Mouse (Mus musculus) olfactory bulb, adult 2 months (tissue): Measurements from ENCODE around the gene Stambp. TPM values are rescaled to one million over a fixed set of nuclear protein-coding genes. Genes with fewer than 3 reads are reported as not detected.

Experiments used
- H3K27ac ChIP-seq: fragments of 200-500 bp; 2 replicates; pipeline ENCODE4 v1.5.1; 2012; ENCODE audit warnings: low read depth, low read length; ENCODE audit not compliant: insufficient read depth
- H3K4me1 ChIP-seq: fragments of 200-500 bp; 2 replicates; pipeline ENCODE4 v1.6.1; 2012; ENCODE audit warnings: low read length; ENCODE audit not compliant: control insufficient read depth, insufficient read depth
- H3K4me3 ChIP-seq: fragments of 200-500 bp; 2 replicates; pipeline ENCODE4 v1.5.1; 2012; ENCODE audit warnings: mild to moderate bottlenecking, low read depth, low read length, moderate library complexity; ENCODE audit not compliant: insufficient read depth
- CTCF ChIP-seq: fragments of 200-500 bp; IDR thresholded peaks from 2 replicates; pipeline ENCODE4 v1.5.1; 2012; ENCODE audit warnings: low read depth, mild to moderate bottlenecking, low read length, moderate library complexity; ENCODE audit not compliant: insufficient read depth
- POLR2A ChIP-seq: fragments of 200-500 bp; IDR thresholded peaks from 2 replicates; pipeline ENCODE4 v1.6.1; 2012; ENCODE audit warnings: mild to moderate bottlenecking, low read depth, low read length, moderate library complexity; ENCODE audit not compliant: insufficient read depth
- WGBS: fragments of 180-500 bp; shearing (Covaris S2); methylation state at CpG from one replicate; pipeline ENCODE4 v1.1.7; 2018; 5-methylcytosine and 5-hydroxymethylcytosine counted together
- polyA plus RNA-seq: library from polyadenylated mRNA; stranded (reverse); fragments of >200 nt; gene quantifications from 2 replicates; pipeline ENCODE4 v1.2.4, GENCODE M21; 2012; ENCODE audit warnings: low replicate concordance; ENCODE audit not compliant: missing spikeins, insufficient read depth, insufficient read length

The Stambp gene
- polyA plus RNA-seq, 1 experiment = not detected

GRCm38 (mm10) chr6:83509442-83509841 lies 63.1 kb downstream of the Stambp start:
- H3K4me1 ChIP-seq = peaks cover 2% of the 10 kb centered on the region; the same call in 1 of the 2 replicates
- TF ChIP-seq CTCF (no peak), POLR2A (no peak)
- H3K4me3 ChIP-seq = no peak overlapping the region
- 35% methylated on average over 8 of the region's 8 CpGs for WGBS
- no peak overlapping the region for H3K27ac ChIP-seq

GRCm38 (mm10) chr6:83507168-83507546 lies 65.4 kb downstream of the Stambp start:
- Histone ChIP-seq H3K4me1 (peaks cover 5% of the 10 kb centered on the region), H3K4me3 (peak overlapping the region; percentile 67), H3K27ac (peak overlapping the region; percentile 19; the same call in 1 of the 2 replicates)
- WGBS = 22% methylated on average over 6 of the region's 6 CpGs
- TF ChIP-seq CTCF = no peak

GRCm38 (mm10) chr6:83506258-83507167 lies 66.0 kb downstream of the Stambp start, which contains the start of gene Dguok:
Gene Dguok (minus strand): TSS chr6:83506969.
- under 1% methylated on average over 54 of the region's 54 CpGs for WGBS
- peak within 1 kb of the TSS; percentile 67 for H3K4me3 ChIP-seq
- peak within 1 kb of the TSS; percentile 91 for H3K27ac ChIP-seq
- H3K4me1 ChIP-seq = peaks cover 5% of the 10 kb centered on the region
- TF ChIP-seq POLR2A (peak; percentile 77; the same call in 1 of the 2 replicates), CTCF (no peak)

- peaks cover 5% of the 10 kb centered on the region for H3K4me1 ChIP-seq
- no peak overlapping the region for H3K27ac ChIP-seq
- no peak for TF ChIP-seq POLR2A
- H3K4me3 ChIP-seq = no peak overlapping the region
- WGBS = 85% methylated on average over 4 of the region's 4 CpGs
These were observed 67.0 kb downstream of the Stambp start for GRCm38 (mm10) chr6:83505554-83505953.

- 72% methylated on average over 3 of the region's 3 CpGs for WGBS
- no peak overlapping the region for H3K27ac ChIP-seq
- peaks cover 5% of the 10 kb centered on the region for H3K4me1 ChIP-seq
- no peak overlapping the region for H3K4me3 ChIP-seq
- TF ChIP-seq CTCF = no peak
- TF ChIP-seq POLR2A = no peak
These were observed 69.2 kb downstream of the Stambp start for GRCm38 (mm10) chr6:83503361-83503760.

GRCm38 (mm10) chr6:83502656-83503055 lies 69.9 kb downstream of the Stambp start:
- Histone ChIP-seq H3K4me1 (peaks cover 5% of the 10 kb centered on the region), H3K27ac (no peak overlapping the region), H3K4me3 (no peak overlapping the region)
- TF ChIP-seq CTCF (no peak), POLR2A (no peak)
- WGBS = 72% methylated on average over 3 of the region's 3 CpGs

- TF ChIP-seq CTCF (no peak), POLR2A (no peak)
- H3K4me3 ChIP-seq = no peak overlapping the region
- no peak overlapping the region for H3K27ac ChIP-seq
- peaks cover 11% of the 10 kb centered on the region for H3K4me1 ChIP-seq
- 58% methylated on average over 9 of the region's 9 CpGs for WGBS
These were observed 70.8 kb downstream of the Stambp start for GRCm38 (mm10) chr6:83501524-83502310.

- TF ChIP-seq CTCF (no peak), POLR2A (no peak)
- Histone ChIP-seq H3K4me3 (no peak overlapping the region), H3K4me1 (peaks cover 12% of the 10 kb centered on the region), H3K27ac (no peak overlapping the region)
- 62% methylated on average over 3 of the region's 3 CpGs for WGBS
These were observed 72.1 kb downstream of the Stambp start for GRCm38 (mm10) chr6:83500462-83500861.

- TF ChIP-seq CTCF (no peak), POLR2A (no peak)
These were observed 73.5 kb downstream of the Stambp start for GRCm38 (mm10) chr6:83499078-83499477.

More at GRCm38 (mm10) chr6:83499078-83499477, 73.5 kb downstream of the Stambp start:
- Histone ChIP-seq H3K27ac (no peak overlapping the region), H3K4me3 (no peak overlapping the region), H3K4me1 (peaks cover 10% of the 10 kb centered on the region)
- 86% methylated on average over 10 of the region's 10 CpGs for WGBS
